Mouse (Mus musculus): ENCODE results near the gene Col1a2.

DNA sequence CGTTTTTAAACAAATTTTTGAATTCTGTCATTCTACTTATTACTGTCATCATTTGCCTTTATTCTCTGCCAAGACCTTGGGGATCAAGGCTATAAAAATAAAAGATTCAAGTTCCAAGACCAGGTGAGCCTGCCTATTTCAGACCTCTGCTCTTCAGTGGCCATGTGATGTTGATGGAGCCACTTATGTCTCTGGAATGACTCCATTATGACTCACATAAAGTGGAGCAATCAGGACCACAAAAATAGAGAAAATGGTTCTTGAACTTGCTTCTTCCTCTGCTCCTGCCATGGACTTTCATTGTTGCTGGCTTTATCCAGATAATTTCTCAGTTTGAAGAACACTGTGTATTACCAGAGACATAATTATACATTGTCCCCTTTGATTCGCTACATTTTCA lies 10.9 kb upstream of the Col1a2 start:
- TF ChIP-seq CTCF (IDR thresholded peaks at IDR 0.05; ENCODE audit: borderline replicate concordance, control insufficient read depth, extremely low read depth, insufficient read depth, low read length, poor library complexity), result no peak
- no peak for TF ChIP-seq POLR2A (IDR thresholded peaks at IDR 0.05; ENCODE audit: control insufficient read depth, extremely low read depth, insufficient read depth, low read length, poor library complexity)

Measured in thymus, adult 2 months (tissue).